Mouse (Mus musculus): ENCODE results near the gene Usp44. TPM values are rescaled to one million over a fixed set of nuclear protein-coding genes. Genes with fewer than 3 reads are reported as not detected.

Gene Usp44
- polyA plus RNA-seq, 1 experiment from 2014 or later: 0.23 TPM

DNA sequence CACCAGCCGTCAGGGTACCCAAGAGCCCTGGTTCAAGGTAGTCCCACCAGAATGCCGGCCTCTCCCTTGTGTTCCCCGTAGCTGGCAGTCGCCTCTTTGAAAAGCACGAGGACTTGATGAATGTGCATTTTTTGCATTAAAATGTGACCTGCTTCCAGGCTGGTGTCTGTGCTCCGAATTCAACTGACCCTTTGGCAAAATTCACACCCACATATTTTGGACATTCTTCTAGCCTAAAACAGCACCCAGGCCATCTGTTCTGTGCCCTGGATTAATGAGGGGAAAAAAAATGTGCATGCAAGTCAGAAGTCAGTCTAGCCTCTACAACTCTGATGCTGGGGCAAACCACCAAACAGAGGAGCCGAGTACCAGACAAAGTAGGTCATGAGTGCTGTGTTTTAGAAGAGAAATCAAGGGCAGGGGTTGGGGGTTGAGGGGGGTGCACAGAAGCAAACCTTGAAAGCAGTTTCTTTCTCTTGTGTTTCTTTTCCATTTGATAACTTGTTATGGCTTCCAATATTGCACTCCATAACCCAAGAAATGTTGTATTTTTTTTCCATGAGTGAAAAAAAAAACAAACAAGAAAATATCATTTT lies 20.7 kb upstream of the Usp44 start:
- no peak for TF ChIP-seq EP300 (IDR thresholded peaks at IDR 0.05; ENCODE audit: low read depth)

DNA sequence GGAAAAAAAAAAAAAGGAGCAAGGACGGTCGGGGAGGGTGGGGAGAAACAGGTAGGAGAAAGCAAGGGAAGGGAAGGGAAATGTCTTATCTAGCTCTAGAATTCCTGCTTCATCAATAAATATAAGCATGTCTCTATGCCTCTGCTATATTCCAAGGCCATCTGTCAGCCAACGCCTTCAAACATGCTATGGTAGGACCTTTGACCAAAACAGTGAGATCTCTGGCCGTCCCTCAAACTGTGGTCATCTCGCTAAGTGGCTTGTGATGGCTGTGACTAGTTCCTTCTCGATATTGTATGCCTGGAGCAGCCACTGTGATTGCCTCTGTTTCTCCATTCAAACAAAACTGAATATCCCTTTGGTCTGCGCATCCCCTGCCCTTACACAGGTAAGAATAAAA lies 19.3 kb upstream of the Usp44 start:
- H3K27me3 ChIP-seq (ENCODE audit: insufficient read depth, low read length): no peaks in the 10 kb centered on the region
- DNase-seq (no peak), ATAC-seq (no peak)
- H3K4me1 ChIP-seq (ENCODE audit: insufficient read depth): no peaks in the 10 kb centered on the region
- H3K36me3 ChIP-seq (replicated peaks; ENCODE audit: insufficient read depth, low read length): no peaks in the 10 kb centered on the region
- H3K4me3 ChIP-seq (ENCODE audit: low read depth, low read length): no peak overlapping the region
- 81% methylated on average over 7 of the region's 7 CpGs for WGBS (ENCODE audit: insufficient replicate concordance)
- no peak overlapping the region for H3K9ac ChIP-seq (replicated peaks)
- H3K4me2 ChIP-seq (ENCODE audit: low read depth, low read length): no peak overlapping the region
- no peaks in the 10 kb centered on the region for H3K9me3 ChIP-seq (ENCODE audit: low read length)
- TF ChIP-seq EP300 (IDR thresholded peaks at IDR 0.05; ENCODE audit: low read depth): no peak
- TF ChIP-seq CTCF (IDR thresholded peaks at IDR 0.05; ENCODE audit: low read depth): no peak
- no peak overlapping the region for H3K27ac ChIP-seq (ENCODE audit: low read depth)

More for the DNA sequence above, 20.7 kb upstream of the Usp44 start:
- Histone ChIP-seq H3K9ac (replicated peaks) (no peak overlapping the region), H3K27ac (ENCODE audit: low read depth) (no peak overlapping the region), H3K36me3 (replicated peaks; ENCODE audit: insufficient read depth, low read length) (no peaks in the 10 kb centered on the region), H3K4me3 (ENCODE audit: low read depth, low read length) (no peak overlapping the region), H3K9me3 (ENCODE audit: low read length) (no peaks in the 10 kb centered on the region), H3K4me2 (ENCODE audit: low read depth, low read length) (no peak overlapping the region), H3K27me3 (ENCODE audit: insufficient read depth, low read length) (no peaks in the 10 kb centered on the region), H3K4me1 (ENCODE audit: insufficient read depth) (no peaks in the 10 kb centered on the region)
- DNase-seq (no peak), ATAC-seq (no peak)
- 63% methylated on average over 7 of the region's 7 CpGs for WGBS (ENCODE audit: insufficient replicate concordance)

DNA sequence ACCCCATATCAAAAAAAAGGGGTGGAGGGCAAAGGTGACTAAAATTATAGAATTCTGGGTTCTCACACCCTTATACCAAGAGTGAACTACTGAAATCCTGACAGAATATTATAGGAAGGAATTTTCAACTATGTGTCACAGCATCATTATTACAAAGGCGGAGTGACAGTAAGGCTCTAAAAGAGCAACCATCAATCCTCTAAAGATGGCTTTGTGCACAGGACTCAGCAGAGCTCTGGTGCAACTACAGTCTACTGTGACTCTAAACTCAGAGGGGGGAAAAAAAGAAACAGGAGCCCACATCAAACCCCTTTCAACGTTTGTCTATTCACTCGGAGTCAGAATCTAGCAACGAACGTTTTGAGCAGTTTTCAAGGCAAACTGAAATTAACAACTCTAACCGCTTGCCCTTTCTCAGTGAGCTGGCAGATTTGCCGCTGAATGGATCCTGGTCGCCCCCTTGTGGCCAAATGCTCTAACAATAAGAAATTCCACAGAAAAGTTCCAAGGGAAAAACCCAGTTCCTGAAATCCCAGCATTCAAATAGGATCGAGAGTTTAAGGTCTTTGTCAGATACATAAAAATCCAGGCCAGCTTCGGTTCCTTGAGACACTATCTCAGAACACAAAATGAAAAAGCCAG lies 18.5 kb upstream of the Usp44 start:
- Histone ChIP-seq H3K4me3 (ENCODE audit: low read depth, low read length) (no peak overlapping the region), H3K9ac (replicated peaks) (no peak overlapping the region), H3K4me2 (ENCODE audit: low read depth, low read length) (peak overlapping the region; percentile 52), H3K36me3 (replicated peaks; ENCODE audit: insufficient read depth, low read length) (no peaks in the 10 kb centered on the region), H3K4me1 (ENCODE audit: insufficient read depth) (no peaks in the 10 kb centered on the region), H3K9me3 (ENCODE audit: low read length) (no peaks in the 10 kb centered on the region), H3K27me3 (ENCODE audit: insufficient read depth, low read length) (no peaks in the 10 kb centered on the region), H3K27ac (ENCODE audit: low read depth) (no peak overlapping the region)
- DNase-seq (peak; percentile 79), ATAC-seq (no peak)
- peak; percentile 87 for TF ChIP-seq CTCF (IDR thresholded peaks at IDR 0.05; ENCODE audit: low read depth)
- no peak for TF ChIP-seq EP300 (IDR thresholded peaks at IDR 0.05; ENCODE audit: low read depth)
- 14% methylated on average over 10 of the region's 10 CpGs for WGBS (ENCODE audit: insufficient replicate concordance)

DNA sequence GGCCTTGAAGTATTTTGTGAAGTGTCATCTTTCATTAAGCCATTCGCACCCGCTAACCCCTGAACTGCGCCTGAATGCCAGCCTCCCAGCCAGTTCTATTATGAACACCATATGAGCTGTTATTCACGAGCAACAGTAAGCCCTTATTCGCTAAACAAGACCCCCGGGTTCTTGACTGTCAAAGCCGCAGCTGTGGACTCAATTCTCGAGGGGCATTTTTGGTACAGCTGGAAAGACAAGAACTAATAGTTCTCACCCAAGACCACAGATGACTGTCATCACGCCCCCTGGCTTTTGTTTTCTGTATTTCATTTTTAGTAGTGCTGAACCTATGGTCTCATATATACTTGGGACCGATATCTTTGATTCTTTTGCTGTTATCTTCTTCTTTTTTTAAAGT lies 17.6 kb upstream of the Usp44 start:
- TF ChIP-seq EP300 (IDR thresholded peaks at IDR 0.05; ENCODE audit: low read depth) (no peak), CTCF (IDR thresholded peaks at IDR 0.05; ENCODE audit: low read depth) (0 out of 2 replicates have a peak, but pooled peaks have one; percentile 31)
- H3K9ac ChIP-seq (replicated peaks): no peak overlapping the region
- H3K9me3 ChIP-seq (ENCODE audit: low read length): no peaks in the 10 kb centered on the region
- WGBS (ENCODE audit: insufficient replicate concordance): 76% methylated on average over 10 of the region's 10 CpGs
- no peak overlapping the region for H3K4me2 ChIP-seq (ENCODE audit: low read depth, low read length)
- no peak for DNase-seq
- no peak overlapping the region for H3K4me3 ChIP-seq (ENCODE audit: low read depth, low read length)
- no peak overlapping the region for H3K27ac ChIP-seq (ENCODE audit: low read depth)
- H3K27me3 ChIP-seq (ENCODE audit: insufficient read depth, low read length): no peaks in the 10 kb centered on the region
- ATAC-seq: no peak
- no peaks in the 10 kb centered on the region for H3K36me3 ChIP-seq (replicated peaks; ENCODE audit: insufficient read depth, low read length)
- no peaks in the 10 kb centered on the region for H3K4me1 ChIP-seq (ENCODE audit: insufficient read depth)

DNA sequence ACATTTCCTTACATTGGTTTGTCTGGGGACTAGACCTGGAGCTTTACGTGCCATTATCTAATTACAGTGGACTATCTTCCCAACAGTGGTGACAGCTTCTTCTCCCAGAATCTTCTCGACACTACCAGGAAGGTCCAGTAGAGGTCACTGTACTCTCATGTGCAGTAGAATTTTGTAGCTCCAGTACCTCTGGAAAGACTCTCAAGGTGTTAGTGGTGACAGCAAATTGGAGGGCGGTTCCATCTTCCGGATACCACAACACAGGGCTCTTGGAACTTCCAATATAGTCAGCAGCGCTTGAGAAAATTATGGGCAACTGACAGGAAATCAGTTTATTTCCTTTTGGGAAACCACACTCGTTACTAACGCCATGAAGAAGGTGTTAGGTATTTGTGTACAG lies 12.7 kb upstream of the Usp44 start:
- Histone ChIP-seq H3K4me3 (ENCODE audit: low read depth, low read length) (no peak overlapping the region), H3K9ac (replicated peaks) (no peak overlapping the region), H3K36me3 (replicated peaks; ENCODE audit: insufficient read depth, low read length) (no peaks in the 10 kb centered on the region), H3K27ac (ENCODE audit: low read depth) (no peak overlapping the region), H3K9me3 (ENCODE audit: low read length) (no peaks in the 10 kb centered on the region), H3K4me2 (ENCODE audit: low read depth, low read length) (no peak overlapping the region), H3K4me1 (ENCODE audit: insufficient read depth) (no peaks in the 10 kb centered on the region), H3K27me3 (ENCODE audit: insufficient read depth, low read length) (no peaks in the 10 kb centered on the region; the same call in 1 of the 2 replicates)
- peak; percentile 92 for TF ChIP-seq CTCF (IDR thresholded peaks at IDR 0.05; ENCODE audit: low read depth)
- TF ChIP-seq EP300 (IDR thresholded peaks at IDR 0.05; ENCODE audit: low read depth): no peak
- ATAC-seq: 0 out of 2 replicates have a peak, but pooled peaks have one; percentile 27
- peak; percentile 72 for DNase-seq
- 17% methylated on average over 7 of the region's 7 CpGs for WGBS (ENCODE audit: insufficient replicate concordance)

DNA sequence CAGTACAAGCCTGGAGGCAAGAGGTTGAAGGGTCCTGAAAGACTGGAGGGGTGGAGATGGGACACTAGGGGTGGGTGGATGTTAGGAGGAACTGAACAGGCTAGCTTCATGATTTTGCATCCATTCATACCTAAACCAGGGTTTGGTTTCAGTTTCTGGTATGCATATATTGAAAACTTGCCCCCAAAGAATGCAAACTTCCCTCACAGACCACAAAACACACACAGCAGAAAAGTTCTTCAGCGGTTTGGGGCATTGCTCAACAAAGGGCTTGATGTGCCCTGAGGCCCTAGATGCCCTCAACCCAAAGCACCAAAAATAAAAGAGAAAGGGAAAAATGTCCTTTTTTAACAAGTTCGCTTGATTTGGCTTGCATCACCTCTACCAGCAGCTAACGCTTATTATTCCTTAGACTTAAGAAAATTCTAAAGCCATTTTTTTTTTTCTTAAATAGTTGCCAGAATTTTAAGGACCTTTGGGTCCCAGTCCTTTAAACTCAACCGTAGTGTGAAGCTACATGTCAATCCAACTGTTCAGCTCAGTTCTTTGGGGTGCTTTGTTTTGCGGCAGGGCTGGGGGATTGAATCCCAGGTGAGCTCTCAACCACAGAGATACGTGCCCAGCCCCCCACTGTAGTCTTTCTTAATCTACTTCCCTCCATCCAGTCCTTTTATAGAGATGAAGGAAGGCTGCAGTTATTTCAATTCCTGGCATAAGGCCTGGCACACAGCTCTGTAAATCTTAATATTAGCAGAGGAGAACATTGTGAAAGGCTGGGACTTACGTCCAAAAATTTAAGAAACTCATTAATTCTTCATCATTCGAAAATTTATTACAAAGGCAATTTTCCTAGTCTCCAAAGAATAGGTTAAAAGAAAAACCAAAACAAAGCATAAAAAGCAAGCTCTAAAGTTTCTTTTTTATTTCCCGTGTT lies 1.2 kb upstream of the Usp44 start:
- ATAC-seq: no peak
- Histone ChIP-seq H3K27me3 (ENCODE audit: insufficient read depth, low read length) (peaks cover 37% of the 10 kb centered on the region), H3K4me2 (ENCODE audit: low read depth, low read length) (0 out of 2 replicates have a peak overlapping the region, but pooled peaks have one; percentile 27), H3K36me3 (replicated peaks; ENCODE audit: insufficient read depth, low read length) (no peaks in the 10 kb centered on the region), H3K9ac (replicated peaks) (no peak overlapping the region), H3K27ac (ENCODE audit: low read depth) (no peak overlapping the region), H3K9me3 (ENCODE audit: low read length) (no peaks in the 10 kb centered on the region), H3K4me1 (ENCODE audit: insufficient read depth) (peaks cover 25% of the 10 kb centered on the region), H3K4me3 (ENCODE audit: low read depth, low read length) (no peak overlapping the region)
- DNase-seq: no peak
- WGBS (ENCODE audit: insufficient replicate concordance): 42% methylated on average over 9 of the region's 9 CpGs
- no peak for TF ChIP-seq EP300 (IDR thresholded peaks at IDR 0.05; ENCODE audit: low read depth)
- TF ChIP-seq CTCF (IDR thresholded peaks at IDR 0.05; ENCODE audit: low read depth): no peak
